Mouse (Mus musculus) kidney, embryonic 16.5 days (tissue): ENCODE measurements around the gene Vps13d. TPM values are rescaled to one million over a fixed set of nuclear protein-coding genes. Genes with fewer than 3 reads are reported as not detected.

Experiments
- ATAC-seq: fragments of 200-750 bp; cut with Nextera tagmentation; 2 replicates; pipeline ENCODE4 v1.8.0; 2017; ENCODE audit warnings: moderate TSS enrichment; ENCODE audit not compliant: low FRiP score, low TSS enrichment
- H3K27ac ChIP-seq: fragments of 300-500 bp; sonication (generic); 2 replicates; pipeline ENCODE4 v1.5.1; 2014; ENCODE audit warnings: low read length
- H3K27me3 ChIP-seq: fragments of 300-500 bp; sonication (generic); 2 replicates; pipeline ENCODE4 v1.6.1; 2014; ENCODE audit warnings: low read length, control low read depth, mixed read lengths; ENCODE audit not compliant: insufficient read depth
- H3K36me3 ChIP-seq: fragments of 300-500 bp; sonication (generic); 2 replicates; pipeline ENCODE4 v1.6.1; 2014; ENCODE audit warnings: low read length, control low read depth, mixed read lengths; ENCODE audit not compliant: insufficient read depth
- H3K4me1 ChIP-seq: fragments of 300-500 bp; sonication (generic); 2 replicates; pipeline ENCODE4 v1.6.1; 2014; ENCODE audit warnings: low read length, control low read depth, mixed read lengths; ENCODE audit not compliant: insufficient read depth
- H3K4me2 ChIP-seq: fragments of 300-500 bp; sonication (generic); replicated peaks from 2 replicates; pipeline ENCODE4 v1.6.1; 2014; ENCODE audit warnings: low read depth, low read length
- H3K4me3 ChIP-seq: fragments of 300-500 bp; sonication (generic); 2 replicates; pipeline ENCODE4 v1.5.1; 2014; ENCODE audit warnings: mild to moderate bottlenecking, low read length
- H3K9ac ChIP-seq: fragments of 300-500 bp; sonication (generic); replicated peaks from 2 replicates; pipeline ENCODE4 v1.6.1; 2014; ENCODE audit warnings: low read length
- H3K9me3 ChIP-seq: fragments of 300-500 bp; sonication (generic); 2 replicates; pipeline ENCODE4 v1.6.1; 2016; ENCODE audit warnings: low read length, control low read depth
- WGBS: fragments of 180-500 bp; shearing (Covaris S2); extraction: QIAGEN DNeasy Blood & Tissue Kit; methylation state at CpG from one replicate; pipeline ENCODE4 v1.1.7; 2014; 5-methylcytosine and 5-hydroxymethylcytosine counted together
- polyA plus RNA-seq: library from polyadenylated mRNA; unstranded; fragments of >200 nt; fragmentation: Nextera tagmentation; extraction: Ambion mirVana; gene quantifications from 2 replicates; pipeline ENCODE4 v1.2.1, GENCODE M21; 2015

Vps13d gene
- polyA plus RNA-seq, 1 experiment from 2014 or later: 10.6 TPM

DNA sequence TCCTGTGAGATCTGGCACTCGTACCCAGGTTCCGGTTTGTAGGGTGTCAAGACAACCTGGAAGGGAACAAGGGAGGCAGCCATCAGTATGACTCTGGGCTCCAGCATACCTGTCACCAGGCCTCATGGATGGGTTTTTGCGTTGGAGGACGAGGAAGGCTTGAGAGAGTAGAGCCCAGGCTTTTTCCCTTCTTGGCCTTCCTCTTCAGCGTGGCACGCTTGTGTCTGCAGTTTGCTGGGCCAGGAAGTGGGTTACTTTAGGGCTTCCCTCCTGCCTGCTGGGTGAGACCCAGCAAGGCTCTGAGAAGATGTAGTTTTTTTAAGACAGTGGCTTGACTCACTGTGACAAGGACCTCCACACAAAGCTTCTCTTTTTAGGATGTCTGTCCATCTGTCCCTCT lies 34.2 kb upstream of the Vps13d start:
- Histone ChIP-seq H3K9me3 (no peaks in the 10 kb centered on the region), H3K9ac (no peak overlapping the region), H3K27ac (no peak overlapping the region), H3K36me3 (no peaks in the 10 kb centered on the region), H3K4me1 (0 out of 2 replicates have a peak, but pooled peaks cover 2% of the 10 kb centered on the region), H3K4me2 (no peak overlapping the region), H3K4me3 (no peak overlapping the region), H3K27me3 (no peaks in the 10 kb centered on the region)
- 89% methylated on average over 6 of the region's 6 CpGs for WGBS
- no peak for ATAC-seq

- H3K36me3 ChIP-seq: no peaks in the 10 kb centered on the region
- no peak for ATAC-seq
Measured at GRCm38 (mm10) chr4:145224613-145225012, 29.8 kb upstream of the Vps13d start.

DNA sequence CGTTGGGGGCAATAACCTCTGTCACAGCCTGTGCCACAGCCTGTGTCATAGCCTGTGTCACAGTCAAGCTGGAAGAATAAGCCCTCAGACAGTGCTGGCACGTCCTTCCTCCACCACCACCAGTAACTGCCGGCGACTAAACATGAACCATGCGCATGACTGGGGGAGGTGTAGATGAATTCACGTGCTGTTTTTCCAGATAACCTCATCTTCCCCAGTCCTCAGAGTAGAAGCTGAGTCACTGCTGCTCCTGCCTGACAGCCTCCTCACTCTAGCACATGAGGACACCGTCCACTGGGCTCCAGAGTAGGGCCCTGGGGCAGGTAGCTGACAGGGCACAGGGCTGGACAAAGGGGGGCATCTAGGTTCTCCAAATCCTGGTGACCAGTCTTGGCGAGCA lies 27.3 kb upstream of the Vps13d start:
- no peaks in the 10 kb centered on the region for H3K9me3 ChIP-seq
- H3K27ac ChIP-seq: no peak overlapping the region
- no peaks in the 10 kb centered on the region for H3K36me3 ChIP-seq
- H3K4me2 ChIP-seq: no peak overlapping the region
- H3K9ac ChIP-seq: no peak overlapping the region
- H3K27me3 ChIP-seq: no peaks in the 10 kb centered on the region
- no peak overlapping the region for H3K4me3 ChIP-seq
- WGBS: 67% methylated on average over 8 of the region's 8 CpGs
- H3K4me1 ChIP-seq: no peaks in the 10 kb centered on the region
- ATAC-seq: no peak

More at GRCm38 (mm10) chr4:145224613-145225012, 29.8 kb upstream of the Vps13d start:
- no peak overlapping the region for H3K4me3 ChIP-seq
- WGBS: 83% methylated on average over 4 of the region's 4 CpGs
- no peak overlapping the region for H3K27ac ChIP-seq
- no peaks in the 10 kb centered on the region for H3K27me3 ChIP-seq
- H3K9ac ChIP-seq: no peak overlapping the region
- no peak overlapping the region for H3K4me2 ChIP-seq
- H3K4me1 ChIP-seq: no peaks in the 10 kb centered on the region
- no peaks in the 10 kb centered on the region for H3K9me3 ChIP-seq

DNA sequence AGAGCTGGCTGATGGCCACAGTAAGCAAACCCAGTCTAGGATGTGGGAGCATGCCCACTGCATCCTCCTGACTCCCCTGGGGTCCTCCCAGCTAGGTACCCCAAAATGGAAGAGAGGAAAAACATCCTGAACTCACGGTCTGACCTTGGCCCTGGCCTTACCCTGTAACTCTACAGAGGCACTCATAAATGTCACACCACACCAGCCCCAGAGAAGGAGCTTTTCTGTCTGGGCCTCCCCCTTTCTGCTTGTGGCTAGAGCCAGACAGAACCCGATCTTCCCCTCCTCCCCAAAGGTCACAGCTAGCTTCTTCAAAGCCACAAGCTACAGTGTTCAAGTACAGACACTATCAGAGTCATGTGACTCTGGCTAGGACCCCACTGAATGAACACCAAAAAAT lies 26.6 kb upstream of the Vps13d start:
- H3K4me2 ChIP-seq: no peak overlapping the region
- H3K27me3 ChIP-seq: no peaks in the 10 kb centered on the region
- no peak overlapping the region for H3K27ac ChIP-seq
- no peaks in the 10 kb centered on the region for H3K4me1 ChIP-seq
- H3K4me3 ChIP-seq: no peak overlapping the region
- 26% methylated on average over 2 of the region's 2 CpGs for WGBS
- ATAC-seq: no peak
- no peak overlapping the region for H3K9ac ChIP-seq
- no peaks in the 10 kb centered on the region for H3K9me3 ChIP-seq
- H3K36me3 ChIP-seq: no peaks in the 10 kb centered on the region

- no peak overlapping the region for H3K9ac ChIP-seq
- H3K27ac ChIP-seq: no peak overlapping the region
- no peaks in the 10 kb centered on the region for H3K27me3 ChIP-seq
- H3K36me3 ChIP-seq: no peaks in the 10 kb centered on the region
- H3K4me1 ChIP-seq: no peaks in the 10 kb centered on the region
- 77% methylated on average over 1 of the region's 1 CpGs for WGBS
- no peak overlapping the region for H3K4me3 ChIP-seq
- no peak overlapping the region for H3K4me2 ChIP-seq
- ATAC-seq: no peak
- no peaks in the 10 kb centered on the region for H3K9me3 ChIP-seq
Measured at GRCm38 (mm10) chr4:145220001-145220400, 25.2 kb upstream of the Vps13d start.

DNA sequence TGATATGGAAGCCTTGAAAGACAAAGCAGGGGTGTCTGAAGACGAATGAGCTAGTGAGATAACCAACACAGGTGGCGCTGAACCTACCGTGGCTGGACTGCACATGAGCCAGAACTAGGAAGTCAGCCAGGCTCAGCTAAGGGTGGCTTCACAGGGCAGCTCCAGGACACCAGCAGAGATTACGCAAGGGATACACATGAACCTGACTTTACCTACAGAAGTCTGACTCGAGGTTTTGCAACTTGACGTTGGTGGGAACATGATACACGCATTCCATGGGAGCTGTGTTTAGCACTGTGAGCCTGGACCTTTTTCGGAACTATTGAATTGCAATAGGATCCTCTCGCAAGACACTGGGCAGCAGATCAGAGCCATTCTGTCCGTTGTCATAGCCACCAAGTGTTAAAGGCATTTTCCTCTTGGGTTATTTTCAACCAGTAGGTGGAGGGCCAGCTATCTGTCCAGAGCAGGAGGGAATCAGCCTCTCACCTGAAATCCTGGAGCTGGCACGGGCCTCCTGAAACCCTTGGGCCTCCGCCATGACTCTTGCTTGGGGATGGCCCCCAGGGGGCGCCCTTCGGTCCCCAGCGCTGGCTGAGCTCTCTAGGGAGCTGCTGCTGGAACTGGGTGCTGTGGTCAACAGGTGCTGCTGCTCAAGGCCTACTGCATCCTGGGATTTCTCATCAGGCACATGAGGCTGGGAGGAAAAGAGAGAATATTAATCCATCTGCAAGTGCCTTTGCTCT lies 24.6 kb upstream of the Vps13d start:
- no peaks in the 10 kb centered on the region for H3K27me3 ChIP-seq
- H3K4me2 ChIP-seq: no peak overlapping the region
- no peaks in the 10 kb centered on the region for H3K4me1 ChIP-seq
- WGBS: 67% methylated on average over 15 of the region's 15 CpGs
- no peaks in the 10 kb centered on the region for H3K36me3 ChIP-seq
- H3K27ac ChIP-seq: no peak overlapping the region
- H3K9ac ChIP-seq: no peak overlapping the region
- H3K9me3 ChIP-seq: no peaks in the 10 kb centered on the region
- no peak overlapping the region for H3K4me3 ChIP-seq
- no peak for ATAC-seq

DNA sequence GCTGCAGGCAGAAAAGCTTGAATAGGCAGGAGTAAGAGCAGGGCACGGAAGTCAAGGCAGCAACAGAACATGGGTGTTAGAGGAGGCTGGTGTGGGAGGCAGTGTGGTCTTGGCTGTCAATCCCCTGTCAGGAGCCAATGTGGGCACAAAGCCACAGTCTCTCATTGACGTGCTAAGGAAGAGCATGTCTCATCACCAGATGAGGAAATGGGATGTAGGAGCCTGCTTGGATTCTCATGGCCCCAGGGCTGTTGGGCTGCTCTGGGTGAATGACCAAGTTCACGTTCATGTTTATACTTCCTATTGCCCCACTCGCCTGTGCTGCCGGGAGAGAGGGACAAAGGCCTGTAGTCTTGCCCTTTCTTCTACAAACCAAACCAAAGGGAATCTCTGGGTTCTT lies 23.0 kb upstream of the Vps13d start:
- no peaks in the 10 kb centered on the region for H3K36me3 ChIP-seq
- no peaks in the 10 kb centered on the region for H3K9me3 ChIP-seq
- 69% methylated on average over 5 of the region's 5 CpGs for WGBS
- no peak overlapping the region for H3K27ac ChIP-seq
- no peak overlapping the region for H3K4me2 ChIP-seq
- no peaks in the 10 kb centered on the region for H3K27me3 ChIP-seq
- no peak overlapping the region for H3K4me3 ChIP-seq
- no peak for ATAC-seq
- H3K9ac ChIP-seq: no peak overlapping the region
- no peaks in the 10 kb centered on the region for H3K4me1 ChIP-seq

DNA sequence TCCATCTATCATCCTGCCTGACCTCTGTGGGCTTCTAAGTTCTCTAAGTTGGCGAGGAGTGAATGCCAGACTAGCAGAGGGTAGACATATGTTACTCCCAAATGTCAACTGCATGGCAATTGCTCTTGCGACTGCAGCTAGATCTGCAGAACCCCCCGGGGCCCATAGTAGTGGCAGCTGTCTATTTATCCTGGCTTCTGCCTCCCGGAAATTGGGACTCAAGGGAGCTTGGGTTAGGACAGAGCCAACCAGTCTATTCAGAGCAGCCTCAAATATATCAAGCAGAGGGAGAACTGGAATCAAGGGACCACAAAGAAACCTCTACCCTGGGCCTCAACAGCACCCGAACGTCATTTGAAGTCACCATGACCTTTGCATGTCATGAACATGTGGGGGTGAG lies 22.2 kb upstream of the Vps13d start:
- H3K27me3 ChIP-seq: no peaks in the 10 kb centered on the region
- H3K4me2 ChIP-seq: no peak overlapping the region
- no peaks in the 10 kb centered on the region for H3K9me3 ChIP-seq
- ATAC-seq: no peak
- H3K9ac ChIP-seq: no peak overlapping the region
- H3K27ac ChIP-seq: no peak overlapping the region
- no peaks in the 10 kb centered on the region for H3K36me3 ChIP-seq
- WGBS: 76% methylated on average over 6 of the region's 6 CpGs
- H3K4me1 ChIP-seq: no peaks in the 10 kb centered on the region
- H3K4me3 ChIP-seq: no peak overlapping the region

- H3K9ac ChIP-seq: no peak overlapping the region
- no peak overlapping the region for H3K27ac ChIP-seq
- 71% methylated on average over 2 of the region's 2 CpGs for WGBS
- ATAC-seq: no peak
- H3K4me1 ChIP-seq: no peaks in the 10 kb centered on the region
- H3K4me2 ChIP-seq: no peak overlapping the region
- H3K9me3 ChIP-seq: no peaks in the 10 kb centered on the region
- no peaks in the 10 kb centered on the region for H3K27me3 ChIP-seq
- no peak overlapping the region for H3K4me3 ChIP-seq
- no peaks in the 10 kb centered on the region for H3K36me3 ChIP-seq
Measured at GRCm38 (mm10) chr4:145215396-145215795, 20.6 kb upstream of the Vps13d start.

- 40% methylated on average over 6 of the region's 6 CpGs for whole genome bisulfite sequencing
- no peak overlapping the region for H3K4me3 ChIP-seq
- H3K4me2 ChIP-seq: no peak overlapping the region
- ATAC-seq: peak; percentile 58
- no peaks in the 10 kb centered on the region for H3K27me3 ChIP-seq
- 0 out of 2 replicates have a peak, but pooled peaks cover under 1% of the 10 kb centered on the region for H3K4me1 ChIP-seq
- no peak overlapping the region for H3K9ac ChIP-seq
- no peaks in the 10 kb centered on the region for H3K36me3 ChIP-seq
- H3K27ac ChIP-seq: no peak overlapping the region
- H3K9me3 ChIP-seq: no peaks in the 10 kb centered on the region
Measured at GRCm38 (mm10) chr4:145214786-145215174, 20.0 kb upstream of the Vps13d start.
